Mouse (Mus musculus): ENCODE results near the gene Itgb3.

DNA sequence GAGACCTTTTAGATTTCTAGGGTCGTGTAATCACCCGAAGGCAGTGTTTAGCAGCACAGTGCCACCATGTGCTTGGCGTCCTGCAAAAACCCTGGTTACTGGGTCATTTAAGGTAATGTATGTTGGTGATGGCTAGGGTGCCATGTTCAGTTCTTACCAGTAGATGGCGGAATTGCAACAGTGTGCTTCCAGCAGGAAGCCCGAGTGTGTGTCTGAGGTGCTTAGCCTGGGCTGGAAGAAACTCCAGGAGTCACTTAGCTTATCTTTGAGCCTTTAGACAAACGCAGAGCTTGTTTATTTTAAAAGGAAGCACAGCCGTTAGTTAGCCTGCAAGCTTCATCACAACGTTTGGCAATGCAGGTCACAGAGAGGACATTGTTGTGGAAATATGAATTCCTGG lies 17.7 kb upstream of the Itgb3 start:
- peak; percentile 32; the same call in 1 of the 2 replicates for TF ChIP-seq CTCF (IDR thresholded peaks at IDR 0.05; ENCODE audit: borderline replicate concordance, control insufficient read depth, extremely low read depth, insufficient read depth, low read length, poor library complexity)
- no peak for TF ChIP-seq POLR2A (IDR thresholded peaks at IDR 0.05; ENCODE audit: control insufficient read depth, extremely low read depth, insufficient read depth, low read length, poor library complexity)

Measured in thymus, adult 2 months (tissue).